Mouse (Mus musculus) left cerebral cortex, postnatal 4 days (tissue): ENCODE results near the gene Apex1. TPM values are rescaled to one million over a fixed set of nuclear protein-coding genes. Genes with fewer than 3 reads are reported as not detected.
"Not testable (repeated sequence)": the region's sequence is repeated elsewhere in the genome, so short reads cannot be mapped to it uniquely, and the experiment has no call there.

Experiments
- DNase-seq: peaks from one replicate; pipeline ENCODE4 v3.0.0-alpha.2; 2022
- intact Hi-C: fragments of 180-260 bp; cut with DNase I; formaldehyde crosslinking; loops from one replicate; pipeline ENCODE4 v1.15.1; 2025
- total RNA-seq, 2 experiments: library from RNA; stranded (reverse); gene quantifications; 2 replicates each; pipeline ENCODE4 v1.2.3; 2021

Apex1 gene
- total RNA-seq, result 10 to 100 TPM; 78.9 to 83.2 TPM

- peak; percentile 98 for DNase-seq
Measured at GRCm38 (mm10) chr14:50924281-50925064, at the start of gene Apex1, which contains the start of gene Osgep. Apex1 (plus strand) TSS chr14:50924968. Osgep (minus strand) TSS chr14:50924893.

DNA sequence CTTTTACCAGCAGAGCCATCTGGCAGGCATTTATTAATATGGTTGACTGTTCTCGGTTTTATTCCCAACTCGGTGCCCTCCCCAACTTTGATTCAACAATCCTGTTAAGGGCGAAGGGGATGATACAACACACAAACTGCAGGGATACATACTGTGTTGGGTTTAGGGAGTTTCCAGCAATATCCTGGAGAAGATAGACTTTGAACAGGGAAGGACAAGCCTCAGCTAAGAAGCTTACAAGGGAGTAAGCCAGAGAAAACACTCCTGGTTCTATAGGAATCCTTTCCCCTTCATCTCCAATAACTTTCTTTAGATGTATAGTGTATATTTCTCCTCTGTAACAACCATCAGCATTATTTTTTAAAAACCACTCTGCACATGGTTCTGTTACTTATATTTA is 49.6 kb upstream of the Apex1 start:
- intact Hi-C loops, result no loop called here

More at GRCm38 (mm10) chr14:50924281-50925064, at the start of gene Apex1, which contains the start of gene Osgep:
- intact Hi-C loops, result loop anchor here (10.0 kb wide), 1 partner anchor 120 kb away; the partner anchor contains the start of genes Ccnb1ip1 and Parp2

GRCm38 (mm10) chr14:50875591-50876230 is 49.1 kb upstream of the Apex1 start:
- no peak for DNase-seq

More for the DNA sequence above, 49.6 kb upstream of the Apex1 start:
- no peak for DNase-seq

GRCm38 (mm10) chr14:50876236-50876950 is 48.4 kb upstream of the Apex1 start:
- intact Hi-C loops, result no loop called here
- DNase-seq, result no peak

More at GRCm38 (mm10) chr14:50875591-50876230, 49.1 kb upstream of the Apex1 start:
- intact Hi-C loops, result no loop called here

DNA sequence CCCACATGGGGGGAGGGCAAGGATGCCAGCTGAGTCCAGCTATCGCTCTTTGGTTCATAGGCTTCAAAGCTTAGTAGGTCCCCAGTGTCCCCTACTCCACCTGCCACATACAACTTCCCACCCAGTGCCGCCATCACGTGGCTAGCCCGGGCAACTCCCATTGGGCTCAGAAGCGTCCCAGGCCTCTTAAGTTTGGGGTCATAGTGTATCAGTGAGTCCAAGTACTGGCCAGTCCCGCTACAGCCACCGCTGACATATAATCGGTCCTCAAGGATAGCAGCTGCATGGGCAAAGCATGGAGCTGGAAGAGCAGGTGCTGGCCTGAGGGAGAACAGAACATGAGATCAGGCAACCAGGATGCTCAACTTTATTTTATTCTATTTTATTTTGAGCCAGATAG is 33.1 kb upstream of the Apex1 start:
- intact Hi-C loops, result no loop called here
- DNase-seq, result no peak

DNA sequence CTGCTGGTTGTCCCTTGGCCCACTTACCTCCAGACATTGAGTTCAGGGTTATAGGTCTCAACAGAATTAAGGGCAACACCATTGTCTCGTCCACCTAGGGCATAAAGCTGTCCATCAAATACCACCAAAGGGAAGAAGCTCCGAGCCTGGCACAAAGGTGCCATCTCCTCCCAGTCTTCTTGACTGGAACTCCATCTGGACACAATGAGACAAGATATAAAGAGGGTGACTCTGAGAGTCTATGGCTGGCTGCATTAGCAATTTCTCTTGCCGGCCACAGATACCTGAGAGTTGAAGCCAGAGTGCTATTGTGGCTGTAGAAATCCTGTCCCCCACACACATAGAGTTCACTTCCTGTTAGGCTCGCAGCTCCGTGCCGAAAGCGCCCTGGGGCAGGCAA is 32.7 kb upstream of the Apex1 start:
- intact Hi-C loops, result no loop called here
- no peak for DNase-seq

- peak; percentile 22 for DNase-seq
- intact Hi-C loops, result no loop called here
Measured at GRCm38 (mm10) chr14:50892541-50893459, 32.0 kb upstream of the Apex1 start.

DNA sequence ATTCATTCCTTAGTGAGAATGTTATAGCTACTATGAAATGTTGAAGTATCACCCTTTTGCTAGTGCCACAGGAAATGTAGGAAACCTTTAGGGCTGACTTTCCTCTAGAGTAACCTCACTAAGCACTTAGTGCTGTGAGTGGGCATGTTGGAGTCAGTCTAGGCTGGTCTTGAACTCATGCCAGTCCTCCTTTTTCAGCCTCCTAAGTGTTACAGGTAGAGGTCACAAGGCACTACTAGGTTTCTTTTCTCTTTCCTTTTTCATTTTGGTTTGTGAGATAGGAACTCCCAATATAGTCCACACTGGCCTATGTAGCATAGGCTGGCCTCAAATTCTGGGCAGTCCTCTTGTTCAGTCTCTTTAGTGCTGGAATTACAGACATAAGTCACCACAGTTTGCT is 29.4 kb upstream of the Apex1 start:
- no peak for DNase-seq
- intact Hi-C loops, result no loop called here

GRCm38 (mm10) chr14:50895985-50896746 is 28.6 kb upstream of the Apex1 start:
- intact Hi-C loops, result no loop called here
- DNase-seq, result peak; percentile 13

DNA sequence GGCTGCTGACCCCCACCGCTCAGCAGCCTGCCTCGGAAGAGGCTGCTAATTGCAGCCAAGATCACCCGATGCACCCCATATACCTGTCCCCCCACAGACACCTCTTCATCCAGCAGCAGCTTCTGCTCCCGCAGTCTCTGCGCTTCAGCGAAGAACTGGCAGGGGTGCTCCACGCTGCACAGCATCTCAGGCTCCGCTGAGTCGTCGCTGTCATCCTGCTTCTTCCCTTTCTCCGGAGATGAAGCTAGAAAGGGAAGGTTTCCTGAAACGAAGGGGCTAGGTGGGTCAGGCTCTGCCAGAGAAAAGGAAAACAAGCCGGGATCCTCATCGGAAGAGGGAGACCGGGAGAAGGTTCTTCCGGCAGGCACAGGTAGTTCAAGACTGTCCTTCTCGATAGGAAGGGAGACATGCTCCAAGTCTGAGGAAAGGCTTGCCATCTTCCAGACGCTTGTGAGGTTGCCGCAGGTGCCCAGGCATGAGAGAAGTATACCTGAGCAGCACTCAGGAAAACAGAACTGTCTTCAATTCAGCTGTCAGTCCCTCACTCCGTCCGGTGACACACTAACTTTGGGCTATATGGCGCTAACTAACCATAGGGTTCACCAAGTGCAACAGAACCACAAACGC is 27.9 kb upstream of the Apex1 start:
- intact Hi-C loops, result no loop called here
- DNase-seq, result peak; percentile 6

- peak; percentile 3 for DNase-seq
- intact Hi-C loops, result no loop called here
Measured at GRCm38 (mm10) chr14:50897374-50897765, 27.4 kb upstream of the Apex1 start, which contains the start of gene Klhl33. Klhl33 (minus strand) TSS chr14:50897507.

DNA sequence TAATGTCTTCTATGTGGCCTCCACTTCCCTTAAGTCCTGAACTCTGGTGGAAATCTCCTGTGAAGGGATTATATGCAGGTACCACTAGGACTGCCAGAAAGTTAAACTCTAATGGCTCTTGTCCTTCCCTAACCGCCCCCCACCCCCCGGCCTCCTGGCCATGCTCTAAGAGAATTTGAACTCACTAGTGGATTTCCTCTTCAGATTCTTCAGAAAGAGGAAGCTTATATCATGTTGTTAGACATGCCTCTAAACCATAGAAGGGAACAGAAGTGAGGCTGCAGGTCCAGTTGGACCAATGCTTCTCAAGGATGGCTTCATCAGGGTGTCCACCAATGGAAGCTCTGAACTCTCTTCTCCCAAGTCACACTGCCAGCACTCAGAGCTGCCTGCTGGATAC is 26.8 kb upstream of the Apex1 start:
- intact Hi-C loops, DNase-seq: not testable (repeated sequence)

- intact Hi-C loops, result no loop called here
- peak; percentile 49 for DNase-seq
Measured at GRCm38 (mm10) chr14:50903973-50904827, 20.6 kb upstream of the Apex1 start.

DNA sequence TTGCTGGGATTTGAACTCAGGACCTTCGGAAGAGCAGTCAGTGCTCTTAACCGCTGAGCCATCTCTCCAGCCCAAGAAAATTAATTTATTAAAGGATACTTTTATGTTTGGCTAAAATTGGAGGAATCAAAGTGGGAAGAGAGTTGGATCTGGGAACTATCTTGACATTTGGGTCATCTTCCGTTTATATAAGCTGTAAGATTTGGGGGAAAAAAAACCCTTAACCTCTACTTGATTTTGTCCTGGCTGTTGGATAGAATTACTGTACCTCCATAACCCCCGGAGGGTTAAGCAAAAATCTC is 20.0 kb upstream of the Apex1 start:
- intact Hi-C loops, result no loop called here
- no peak for DNase-seq

- intact Hi-C loops, result not testable (repeated sequence)
Measured at GRCm38 (mm10) chr14:50905327-50905726, 19.4 kb upstream of the Apex1 start.

GRCm38 (mm10) chr14:50908126-50908525 is 16.6 kb upstream of the Apex1 start:
- intact Hi-C loops, result no loop called here

More at GRCm38 (mm10) chr14:50905327-50905726, 19.4 kb upstream of the Apex1 start:
- not testable (repeated sequence) for DNase-seq

DNA sequence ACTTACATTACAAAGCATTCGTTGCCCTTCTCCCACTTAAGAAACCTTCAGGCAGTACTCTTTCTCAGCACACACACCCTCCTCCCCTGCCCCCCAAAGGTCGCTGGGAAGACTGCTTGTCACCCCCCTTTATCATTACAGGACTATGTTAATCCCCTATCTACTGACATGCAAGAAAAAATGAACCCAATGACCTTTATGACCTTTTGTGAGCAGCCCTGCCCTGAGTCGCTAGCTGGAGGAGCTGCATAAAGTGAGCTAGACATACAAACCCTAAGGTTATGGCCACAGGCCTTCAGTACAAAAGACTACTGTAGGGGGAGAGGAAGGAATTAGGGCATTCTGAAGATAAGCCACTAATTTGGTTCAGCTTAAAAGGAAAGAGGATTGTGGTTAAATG is 13.4 kb upstream of the Apex1 start:
- no peak for DNase-seq
- intact Hi-C loops, result no loop called here

More at GRCm38 (mm10) chr14:50908126-50908525, 16.6 kb upstream of the Apex1 start:
- DNase-seq, result no peak

- DNase-seq, result not testable (repeated sequence)
- intact Hi-C loops, result loop anchor here (10.0 kb wide), 1 partner anchor 119 kb away; the partner anchor contains the start of genes Ccnb1ip1 and Parp2
Measured at GRCm38 (mm10) chr14:50923437-50923836, 1.3 kb upstream of the Apex1 start.
